Mouse (Mus musculus) activated CD4-positive, CD25-positive, alpha-beta regulatory T cell, adult 4 months (primary cell): ENCODE results near the gene Gm21394. TPM values are rescaled to one million over a fixed set of nuclear protein-coding genes. Genes with fewer than 3 reads are reported as not detected.
"Not testable (repeated sequence)": the region's sequence is repeated elsewhere in the genome, so short reads cannot be mapped to it uniquely, and the experiment has no call there.

ENCODE experiments used
- ATAC-seq: one replicate; pipeline ENCODE4 v1.8.0; 2017
- polyA plus RNA-seq, 2 experiments: library from polyadenylated mRNA; unstranded; fragments of 100-300 nt; shearing (Covaris generic); gene quantifications; one replicate each; pipeline ENCODE4 v1.2.1; 2017

The Gm21394 gene
- polyA plus RNA-seq = not detected

GRCm38 (mm10) chrY:84564807-84565206, at the start of gene Gm21394:
Gene Gm21394, minus strand, starts transcription at chrY:84564907.
- not testable (repeated sequence) for ATAC-seq

Other genes starting within 250 kb of the Gm21394 start
- not detected for gene Gm21409, start 181.8 kb upstream of the Gm21394 start, polyA plus RNA-seq